Mouse (Mus musculus): ENCODE measurements around the gene Pgm1. TPM values are rescaled to one million over a fixed set of nuclear protein-coding genes. Genes with fewer than 3 reads are reported as not detected.

Gene Pgm1
- polyA plus RNA-seq, 1 experiment from 2014 or later, result 150 TPM

DNA sequence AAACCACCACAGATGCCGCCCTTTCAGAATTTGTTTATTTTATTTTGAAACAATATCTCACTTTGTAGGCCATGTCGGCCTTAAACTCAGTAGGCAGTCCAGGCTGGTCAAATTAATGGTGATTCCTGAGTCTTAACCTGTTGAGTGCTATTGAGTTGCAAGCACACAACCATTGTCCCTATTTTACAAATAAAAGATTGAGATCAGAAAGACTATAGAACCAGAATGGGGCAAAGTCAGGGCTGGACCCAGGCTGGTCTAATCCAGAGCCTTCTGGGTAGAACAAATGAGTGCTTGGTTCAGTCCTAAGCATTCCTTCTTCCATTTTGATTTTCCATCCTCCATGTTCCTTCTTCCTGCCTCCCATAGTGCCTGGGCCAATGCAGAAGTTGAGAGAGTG lies 17.3 kb downstream of the Pgm1 start:
- Histone ChIP-seq H3K4me2 (ENCODE audit: low read length) (no peak overlapping the region), H3K4me1 (replicated peaks; ENCODE audit: control insufficient read depth, insufficient read depth, low read length) (no peaks in the 10 kb centered on the region; the same call in 1 of the 2 replicates), H3K4me3 (ENCODE audit: low read depth, low read length) (no peak overlapping the region), H3K9ac (ENCODE audit: low read length) (no peak overlapping the region), H3K9me3 (ENCODE audit: control insufficient read depth, low read length) (no peaks in the 10 kb centered on the region), H3K27me3 (replicated peaks; ENCODE audit: control insufficient read depth, insufficient read depth, low read length) (no peaks in the 10 kb centered on the region), H3K27ac (ENCODE audit: low read depth) (no peak overlapping the region), H3K36me3 (ENCODE audit: control insufficient read depth, insufficient read depth, low read length) (no peaks in the 10 kb centered on the region)
- WGBS, result 80% methylated on average over 2 of the region's 2 CpGs
- ATAC-seq (replicated peaks; ENCODE audit: low FRiP score, low TSS enrichment, low read depth) (no peak), DNase-seq (ENCODE audit: low spot score) (no peak)

DNA sequence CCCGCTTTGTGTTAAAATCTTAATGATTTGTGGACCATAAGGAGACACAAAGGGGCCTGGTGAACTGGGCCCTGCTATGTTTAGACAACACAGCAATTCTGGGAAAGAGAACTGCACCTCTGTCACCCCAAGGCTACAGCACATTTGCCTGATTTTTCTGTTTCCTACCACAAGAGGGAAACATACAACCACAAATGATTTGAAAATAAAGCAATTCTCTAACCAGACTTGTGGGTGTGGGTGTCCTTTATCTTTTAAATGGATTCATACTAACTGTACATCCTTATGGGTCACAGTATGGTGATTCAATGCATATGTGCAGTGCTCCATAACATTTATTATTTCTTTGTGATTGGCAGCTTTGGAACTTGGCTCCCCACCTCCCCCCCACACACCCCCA lies 18.0 kb downstream of the Pgm1 start:
- Histone ChIP-seq H3K4me3 (ENCODE audit: low read depth, low read length) (no peak overlapping the region), H3K4me1 (replicated peaks; ENCODE audit: control insufficient read depth, insufficient read depth, low read length) (no peaks in the 10 kb centered on the region; the same call in 1 of the 2 replicates), H3K36me3 (ENCODE audit: control insufficient read depth, insufficient read depth, low read length) (no peaks in the 10 kb centered on the region), H3K9ac (ENCODE audit: low read length) (no peak overlapping the region), H3K9me3 (ENCODE audit: control insufficient read depth, low read length) (no peaks in the 10 kb centered on the region), H3K27ac (ENCODE audit: low read depth) (no peak overlapping the region), H3K27me3 (replicated peaks; ENCODE audit: control insufficient read depth, insufficient read depth, low read length) (no peaks in the 10 kb centered on the region), H3K4me2 (ENCODE audit: low read length) (no peak overlapping the region)
- 50% methylated on average over 1 of the region's 1 CpGs for WGBS
- ATAC-seq (replicated peaks; ENCODE audit: low FRiP score, low TSS enrichment, low read depth) (no peak), DNase-seq (ENCODE audit: low spot score) (peak; percentile 55)

DNA sequence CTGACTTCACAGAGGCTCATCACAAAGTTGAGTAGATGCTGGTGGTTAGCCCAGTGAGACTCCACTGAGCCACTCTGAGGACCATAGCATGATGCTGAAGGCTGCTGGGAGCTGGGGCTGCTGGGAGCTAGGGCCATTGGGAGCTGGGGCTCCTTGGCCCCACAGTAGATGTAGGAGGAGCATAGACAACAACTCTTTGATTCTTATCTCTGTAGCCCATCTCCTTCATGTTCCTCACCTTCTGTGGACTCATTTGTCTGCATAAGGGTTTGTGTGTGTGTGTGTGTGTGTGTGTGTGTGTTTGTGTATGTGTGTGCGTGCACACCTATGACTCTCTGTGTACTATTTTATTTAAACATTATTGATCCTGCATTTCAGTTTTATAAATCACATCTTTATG lies 18.7 kb downstream of the Pgm1 start:
- Histone ChIP-seq H3K9me3 (ENCODE audit: control insufficient read depth, low read length) (no peaks in the 10 kb centered on the region), H3K27ac (ENCODE audit: low read depth) (no peak overlapping the region), H3K4me3 (ENCODE audit: low read depth, low read length) (no peak overlapping the region), H3K36me3 (ENCODE audit: control insufficient read depth, insufficient read depth, low read length) (no peaks in the 10 kb centered on the region), H3K4me1 (replicated peaks; ENCODE audit: control insufficient read depth, insufficient read depth, low read length) (no peaks in the 10 kb centered on the region), H3K4me2 (ENCODE audit: low read length) (no peak overlapping the region), H3K9ac (ENCODE audit: low read length) (no peak overlapping the region), H3K27me3 (replicated peaks; ENCODE audit: control insufficient read depth, insufficient read depth, low read length) (no peaks in the 10 kb centered on the region)
- no peak for DNase-seq (ENCODE audit: low spot score)
- no peak for ATAC-seq (replicated peaks; ENCODE audit: low FRiP score, low TSS enrichment, low read depth)
- WGBS, result 82% methylated on average over 1 of the region's 1 CpGs

DNA sequence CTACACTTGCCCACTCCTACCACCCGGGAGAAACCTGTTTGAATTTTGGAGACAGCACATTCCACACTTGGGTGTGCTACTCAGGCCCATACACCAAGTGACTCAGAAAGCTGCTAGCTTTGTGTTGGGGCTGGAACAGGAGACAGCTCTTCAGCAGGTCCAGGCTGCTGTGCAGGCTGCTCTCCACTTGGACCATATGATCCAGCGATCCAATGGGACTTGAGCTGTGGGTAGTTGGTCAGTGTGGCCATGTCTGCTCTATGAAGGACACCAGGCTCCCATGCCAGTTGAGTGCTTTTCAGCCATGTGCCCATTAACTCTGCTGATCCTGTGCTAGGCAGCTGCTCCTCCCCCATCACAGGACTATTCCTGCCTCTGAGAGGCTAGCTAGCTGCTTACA lies 24.7 kb downstream of the Pgm1 start:
- Histone ChIP-seq H3K4me1 (replicated peaks; ENCODE audit: control insufficient read depth, insufficient read depth, low read length) (no peaks in the 10 kb centered on the region; the same call in 1 of the 2 replicates), H3K9me3 (ENCODE audit: control insufficient read depth, low read length) (no peaks in the 10 kb centered on the region), H3K4me3 (ENCODE audit: low read depth, low read length) (no peak overlapping the region), H3K27ac (ENCODE audit: low read depth) (no peak overlapping the region), H3K9ac (ENCODE audit: low read length) (no peak overlapping the region), H3K36me3 (ENCODE audit: control insufficient read depth, insufficient read depth, low read length) (no peaks in the 10 kb centered on the region), H3K4me2 (ENCODE audit: low read length) (no peak overlapping the region), H3K27me3 (replicated peaks; ENCODE audit: control insufficient read depth, insufficient read depth, low read length) (no peaks in the 10 kb centered on the region)
- DNase-seq (ENCODE audit: low spot score), result no peak
- 86% methylated on average over 2 of the region's 2 CpGs for WGBS
- ATAC-seq (replicated peaks; ENCODE audit: low FRiP score, low TSS enrichment, low read depth), result no peak

DNA sequence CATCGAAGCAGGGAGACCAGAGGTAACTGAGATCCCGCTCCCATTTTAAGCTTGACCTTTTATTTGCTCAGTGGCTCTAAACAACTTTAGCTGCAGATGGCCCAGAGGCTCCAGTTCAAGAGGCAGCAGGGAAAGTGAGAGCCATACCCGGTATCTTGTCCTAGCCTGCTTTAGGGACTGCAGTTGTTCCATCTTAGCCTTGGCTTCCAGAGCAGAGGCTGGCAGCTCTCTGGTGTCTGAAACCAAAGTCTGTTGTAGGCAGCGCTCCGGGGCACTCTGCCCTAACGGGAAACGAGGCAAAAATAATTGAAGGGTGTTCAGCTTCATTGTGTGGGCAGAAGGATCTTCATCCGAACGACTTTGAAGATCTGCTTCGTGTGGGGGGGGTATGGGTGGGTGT lies 26.2 kb downstream of the Pgm1 start:
- Histone ChIP-seq H3K27ac (ENCODE audit: low read depth) (no peak overlapping the region), H3K4me2 (ENCODE audit: low read length) (no peak overlapping the region), H3K4me3 (ENCODE audit: low read depth, low read length) (no peak overlapping the region), H3K9ac (ENCODE audit: low read length) (no peak overlapping the region), H3K36me3 (ENCODE audit: control insufficient read depth, insufficient read depth, low read length) (no peaks in the 10 kb centered on the region), H3K4me1 (replicated peaks; ENCODE audit: control insufficient read depth, insufficient read depth, low read length) (no peaks in the 10 kb centered on the region; the same call in 1 of the 2 replicates), H3K9me3 (ENCODE audit: control insufficient read depth, low read length) (no peaks in the 10 kb centered on the region), H3K27me3 (replicated peaks; ENCODE audit: control insufficient read depth, insufficient read depth, low read length) (no peaks in the 10 kb centered on the region)
- ATAC-seq (replicated peaks; ENCODE audit: low FRiP score, low TSS enrichment, low read depth) (no peak), DNase-seq (ENCODE audit: low spot score) (no peak)
- WGBS, result 89% methylated on average over 10 of the region's 10 CpGs

DNA sequence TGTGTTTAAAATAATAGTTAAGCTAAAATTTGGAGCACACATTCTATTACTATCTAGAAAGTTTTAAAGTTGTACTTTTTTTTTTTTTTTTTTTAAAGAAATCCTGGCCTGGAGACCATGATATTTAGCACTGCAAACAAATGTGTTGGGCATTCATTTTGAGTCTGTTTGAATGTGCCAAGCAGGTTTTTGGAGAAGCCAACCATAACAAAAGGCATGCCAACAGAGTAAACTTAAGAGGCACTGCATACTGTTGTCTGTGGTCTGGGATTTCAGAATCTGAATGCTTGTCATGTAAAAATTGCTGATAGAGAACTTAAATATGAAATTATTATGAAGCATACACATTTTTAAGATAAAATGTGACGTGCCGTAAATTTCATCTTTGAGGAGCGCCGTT lies 28.0 kb downstream of the Pgm1 start:
- no peak for DNase-seq (ENCODE audit: low spot score)
- 81% methylated on average over 4 of the region's 4 CpGs for WGBS
- H3K9ac ChIP-seq (ENCODE audit: low read length), result no peak overlapping the region
- no peak for ATAC-seq (replicated peaks; ENCODE audit: low FRiP score, low TSS enrichment, low read depth)
- H3K4me1 ChIP-seq (replicated peaks; ENCODE audit: control insufficient read depth, insufficient read depth, low read length), result no peaks in the 10 kb centered on the region; the same call in 1 of the 2 replicates
- no peak overlapping the region for H3K4me2 ChIP-seq (ENCODE audit: low read length)
- H3K27me3 ChIP-seq (replicated peaks; ENCODE audit: control insufficient read depth, insufficient read depth, low read length), result no peaks in the 10 kb centered on the region
- H3K4me3 ChIP-seq (ENCODE audit: low read depth, low read length), result no peak overlapping the region
- H3K9me3 ChIP-seq (ENCODE audit: control insufficient read depth, low read length), result no peaks in the 10 kb centered on the region
- H3K27ac ChIP-seq (ENCODE audit: low read depth), result no peak overlapping the region
- no peaks in the 10 kb centered on the region for H3K36me3 ChIP-seq (ENCODE audit: control insufficient read depth, insufficient read depth, low read length)

DNA sequence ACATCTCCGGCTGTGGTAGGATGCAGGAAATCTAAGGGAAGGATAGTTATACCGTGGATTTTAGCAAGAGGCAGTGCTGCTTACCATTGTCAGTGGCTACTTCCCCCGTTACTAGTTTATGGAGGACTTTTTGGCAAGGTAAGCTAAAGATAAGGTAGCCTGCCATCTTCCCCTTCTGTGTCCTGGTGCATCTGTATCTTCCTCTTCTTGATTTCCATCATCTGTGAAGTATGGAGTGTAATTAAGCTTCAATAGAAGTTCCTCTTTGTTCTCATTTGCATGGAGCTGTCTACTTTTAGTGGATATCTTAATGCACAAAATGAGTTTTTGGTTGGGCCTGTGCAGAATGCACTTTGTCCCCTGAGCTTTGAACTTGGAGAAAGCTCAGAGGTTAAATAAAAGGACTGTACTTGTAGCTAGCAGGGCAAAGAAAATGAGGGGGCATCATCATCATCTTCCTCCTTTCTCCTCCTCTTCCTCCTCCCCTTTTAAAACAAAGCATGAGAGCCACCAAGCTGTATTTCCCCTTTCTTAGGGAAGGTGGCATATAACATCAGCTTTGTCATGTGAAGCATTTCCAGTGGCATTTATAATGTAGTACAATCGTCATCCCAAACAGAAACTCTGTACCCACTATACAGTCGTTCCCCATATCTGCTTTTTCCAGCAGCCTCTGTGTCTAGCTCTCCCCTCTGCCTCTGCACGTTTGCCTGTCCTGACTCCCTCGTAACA lies 29.0 kb downstream of the Pgm1 start:
- no peak for DNase-seq (ENCODE audit: low spot score)
- Histone ChIP-seq H3K9ac (ENCODE audit: low read length) (no peak overlapping the region), H3K4me1 (replicated peaks; ENCODE audit: control insufficient read depth, insufficient read depth, low read length) (no peaks in the 10 kb centered on the region; the same call in none of the 2 replicates), H3K27me3 (replicated peaks; ENCODE audit: control insufficient read depth, insufficient read depth, low read length) (no peaks in the 10 kb centered on the region), H3K27ac (ENCODE audit: low read depth) (no peak overlapping the region), H3K36me3 (ENCODE audit: control insufficient read depth, insufficient read depth, low read length) (no peaks in the 10 kb centered on the region), H3K4me2 (ENCODE audit: low read length) (no peak overlapping the region), H3K4me3 (ENCODE audit: low read depth, low read length) (no peak overlapping the region), H3K9me3 (ENCODE audit: control insufficient read depth, low read length) (no peaks in the 10 kb centered on the region)
- WGBS, result 73% methylated on average over 7 of the region's 7 CpGs
- ATAC-seq (replicated peaks; ENCODE audit: low FRiP score, low TSS enrichment, low read depth), result no peak

DNA sequence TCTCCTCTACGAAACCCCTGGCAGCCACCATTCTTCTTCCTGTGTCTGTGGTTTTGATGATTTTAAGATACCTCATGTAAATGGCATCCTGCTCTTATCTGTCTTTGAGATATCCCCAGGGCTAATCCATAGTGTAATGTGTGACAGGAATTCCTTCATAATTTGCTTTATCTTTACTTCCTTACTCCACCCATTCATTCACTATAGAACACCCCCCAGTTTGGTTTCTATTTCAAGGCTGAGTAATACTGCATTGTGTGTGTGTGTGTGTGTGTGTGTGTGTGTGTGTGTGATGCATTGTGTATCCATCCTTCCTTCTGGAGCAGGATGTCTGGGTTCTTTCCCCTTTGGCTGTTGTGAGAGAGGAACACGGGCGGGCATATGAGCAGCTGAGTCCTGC lies 30.1 kb downstream of the Pgm1 start:
- DNase-seq (ENCODE audit: low spot score), result no peak
- Histone ChIP-seq H3K9ac (ENCODE audit: low read length) (no peak overlapping the region), H3K4me2 (ENCODE audit: low read length) (no peak overlapping the region), H3K27ac (ENCODE audit: low read depth) (no peak overlapping the region), H3K27me3 (replicated peaks; ENCODE audit: control insufficient read depth, insufficient read depth, low read length) (no peaks in the 10 kb centered on the region), H3K9me3 (ENCODE audit: control insufficient read depth, low read length) (no peaks in the 10 kb centered on the region), H3K36me3 (ENCODE audit: control insufficient read depth, insufficient read depth, low read length) (peaks cover 8% of the 10 kb centered on the region; the same call in 1 of the 2 replicates), H3K4me1 (replicated peaks; ENCODE audit: control insufficient read depth, insufficient read depth, low read length) (no peaks in the 10 kb centered on the region; the same call in none of the 2 replicates), H3K4me3 (ENCODE audit: low read depth, low read length) (no peak overlapping the region)
- WGBS, result 57% methylated on average over 3 of the region's 3 CpGs
- ATAC-seq (replicated peaks; ENCODE audit: low FRiP score, low TSS enrichment, low read depth), result no peak

DNA sequence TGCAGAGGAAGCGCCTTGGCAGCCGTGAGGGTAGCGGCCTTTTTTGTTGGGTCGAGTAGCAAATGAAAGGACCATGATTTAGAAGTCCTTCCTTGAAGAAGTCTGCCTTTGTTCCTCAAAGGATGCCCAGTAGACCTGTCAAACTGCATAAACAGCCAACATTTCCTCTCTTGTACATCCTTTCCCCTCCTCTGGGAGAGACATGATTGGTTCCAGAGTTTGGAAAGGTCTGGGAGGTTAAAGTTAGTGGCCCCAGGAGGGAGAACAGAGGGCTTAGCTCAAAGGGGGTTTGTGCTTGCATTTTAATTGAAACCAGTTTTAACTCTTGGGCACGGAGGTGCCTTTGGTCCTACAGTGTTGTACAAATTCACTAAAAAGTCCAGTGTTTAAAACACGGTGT lies 37.3 kb downstream of the Pgm1 start:
- Histone ChIP-seq H3K27me3 (replicated peaks; ENCODE audit: control insufficient read depth, insufficient read depth, low read length) (no peaks in the 10 kb centered on the region), H3K27ac (ENCODE audit: low read depth) (no peak overlapping the region), H3K9me3 (ENCODE audit: control insufficient read depth, low read length) (no peaks in the 10 kb centered on the region), H3K4me1 (replicated peaks; ENCODE audit: control insufficient read depth, insufficient read depth, low read length) (peaks cover 10% of the 10 kb centered on the region; the same call in 1 of the 2 replicates), H3K9ac (ENCODE audit: low read length) (no peak overlapping the region), H3K4me2 (ENCODE audit: low read length) (no peak overlapping the region), H3K36me3 (ENCODE audit: control insufficient read depth, insufficient read depth, low read length) (peaks cover 25% of the 10 kb centered on the region; the same call in 1 of the 2 replicates), H3K4me3 (ENCODE audit: low read depth, low read length) (no peak overlapping the region)
- 59% methylated on average over 6 of the region's 6 CpGs for WGBS
- DNase-seq (ENCODE audit: low spot score), result no peak
- ATAC-seq (replicated peaks; ENCODE audit: low FRiP score, low TSS enrichment, low read depth), result no peak

Measured in intestine, embryonic 14.5 days (tissue).